Mouse (Mus musculus) testis, adult 2 months (tissue): ENCODE data around the gene Itpkb.

Experiments
- CTCF ChIP-seq: fragments of 200-500 bp; IDR thresholded peaks from 2 replicates; pipeline ENCODE4 v1.5.1; 2012; ENCODE audit warnings: low read depth, mild to moderate bottlenecking, inconsistent platforms, low read length, moderate library complexity; ENCODE audit not compliant: control insufficient read depth, insufficient read depth, insufficient replicate concordance
- POLR2A ChIP-seq: fragments of 200-500 bp; IDR thresholded peaks from 2 replicates; pipeline ENCODE4 v1.6.1; 2012; ENCODE audit warnings: low read depth, mild to moderate bottlenecking, inconsistent platforms, low read length, moderate library complexity; ENCODE audit not compliant: control insufficient read depth

GRCm38 (mm10) chr1:180362176-180362575 lies 31.9 kb downstream of the Itpkb start:
- TF ChIP-seq CTCF = no peak
- no peak for TF ChIP-seq POLR2A
